Mouse (Mus musculus): ENCODE measurements at regions not wholly inside any gene's neighbourhood (a gene's known extent, or its start where the extent isn't known, plus 50 kb on each side); places are given as distances from the start of the nearest gene placed in this dataset.

DNA sequence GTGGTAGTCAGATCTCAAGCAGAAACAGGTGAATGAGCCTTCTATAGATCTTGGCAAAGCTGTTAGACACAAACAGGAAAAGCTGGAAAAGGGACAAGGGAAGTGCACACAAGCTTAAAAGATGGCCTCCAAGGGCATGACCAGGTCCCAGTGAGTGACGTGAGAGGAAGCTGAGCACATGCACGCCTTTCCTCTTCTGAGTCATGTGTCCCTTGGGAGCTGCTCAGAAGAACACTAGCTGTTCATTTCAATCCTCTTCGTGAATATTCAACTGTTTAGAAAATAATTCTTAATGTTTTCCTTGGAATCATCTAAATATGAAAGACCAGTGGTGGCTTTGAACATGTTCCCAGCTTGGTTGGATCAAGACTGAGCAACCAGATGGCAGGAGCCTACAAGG lies 103.0 kb upstream of the Far2 start:
- no peak for TF ChIP-seq MAX (IDR thresholded peaks at IDR 0.05; ENCODE audit: low read length)
- TF ChIP-seq POLR2A (IDR thresholded peaks at IDR 0.05; ENCODE audit: low read depth, low read length): no peak
- TF ChIP-seq CTCF (conservative IDR thresholded peaks at IDR 0.05 in 1 of 2, IDR thresholded peaks at IDR 0.05 in 1 of 2; ENCODE audit: low read depth in 2 of 2, low read length in 2 of 2): no peak
- no peak for TF ChIP-seq NRF1 (IDR thresholded peaks at IDR 0.05; ENCODE audit: low read depth, low read length)

Measured in CH12.LX (cell line).